19 mouse cellular contexts compared by ENCODE assay signal in the genomic region with DNA sequence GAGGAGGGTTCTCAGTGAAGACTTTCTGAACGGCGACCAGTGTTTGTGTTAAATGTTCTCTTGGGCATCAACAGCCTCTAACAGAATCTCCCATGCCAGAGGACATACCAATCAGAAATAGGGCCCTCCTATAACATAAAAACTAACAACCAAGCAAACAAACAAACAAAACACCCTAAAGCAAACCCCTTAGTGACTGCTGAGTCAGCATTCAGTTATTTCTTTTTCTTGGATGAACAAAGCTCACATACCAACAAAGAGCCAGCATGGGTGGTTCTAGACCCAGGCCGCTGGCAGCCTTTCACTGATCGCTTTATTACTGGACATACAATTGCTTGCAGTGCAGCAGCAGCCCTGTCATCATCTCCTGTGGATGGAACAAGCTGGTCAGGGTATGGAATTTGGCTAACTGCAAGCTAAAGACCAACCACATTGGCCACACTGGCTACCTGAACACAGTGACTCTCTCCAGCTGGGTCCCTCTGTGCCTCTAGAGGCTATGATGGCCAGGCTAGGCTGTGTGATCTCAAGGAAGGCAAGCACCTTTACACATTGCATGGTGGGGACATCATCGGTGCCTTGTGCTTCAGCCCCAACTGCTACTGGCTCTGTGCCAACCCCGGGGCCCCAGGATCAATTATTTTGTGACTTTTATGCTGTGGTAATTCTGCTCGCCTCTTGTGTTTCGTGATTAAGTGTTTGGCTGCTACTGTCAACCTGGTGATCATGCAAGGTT. TPM values are rescaled to one million over a fixed set of nuclear protein-coding genes. Genes with fewer than 3 reads are reported as not detected.
DNase-seq lines count a peak whose midpoint lies in the region; ATAC-seq lines count a peak whose summit lies in the region.
"Had no signal": no experiment of that assay in that cellular context is flagged by ENCODE, and none has a peak within 500 bp of the region (broad histone marks: within the 10 kb centered on the region; RNA-seq: fewer than 3 reads in every experiment).

No protein-coding gene starts in this region.

- 71% methylated on average over 8 of the region's 8 CpGs for WGBS in embryonic facial prominence, embryonic 13.5 days
- 61% methylated on average over 8 of the region's 8 CpGs for WGBS in hindbrain, embryonic 14.5 days

- peak overlapping the region; percentile 57; the same call in 1 of the 2 replicates for H3K27ac ChIP-seq in embryonic facial prominence, embryonic 13.5 days
- no peak overlapping the region for H3K27ac ChIP-seq in hindbrain, embryonic 14.5 days
- H3K27ac ChIP-seq: heart, embryonic 13.5 days; hindbrain, embryonic 15.5 days had no signal

- no peak for ATAC-seq in embryonic facial prominence, embryonic 13.5 days (ENCODE audit: insufficient number of reproducible peaks, insufficient read depth, low FRiP score, low TSS enrichment, low read depth)
- ATAC-seq in hindbrain, embryonic 14.5 days (ENCODE audit: low FRiP score): peak; percentile 64; the same call in 1 of the 2 replicates

- H3K36me3 ChIP-seq in embryonic facial prominence, embryonic 13.5 days: no peaks in the 10 kb centered on the region
- H3K36me3 ChIP-seq in hindbrain, embryonic 14.5 days (replicated peaks; ENCODE audit: control insufficient read depth, insufficient read depth): no peaks in the 10 kb centered on the region
- H3K36me3 ChIP-seq: G1E; heart, embryonic 13.5 days; hindbrain, embryonic 15.5 days had no signal

- H3K27me3 ChIP-seq in embryonic facial prominence, embryonic 13.5 days: no peaks in the 10 kb centered on the region
- no peaks in the 10 kb centered on the region for H3K27me3 ChIP-seq in hindbrain, embryonic 14.5 days (ENCODE audit: control insufficient read depth, insufficient read depth, low read length)
- H3K27me3 ChIP-seq: heart, embryonic 13.5 days; hindbrain, embryonic 15.5 days had no signal

- H3K4me3 ChIP-seq in embryonic facial prominence, embryonic 13.5 days: no peak overlapping the region
- no peak overlapping the region for H3K4me3 ChIP-seq in hindbrain, embryonic 14.5 days (replicated peaks; ENCODE audit: low read length)
- H3K4me3 ChIP-seq: heart, embryonic 13.5 days; hindbrain, embryonic 15.5 days had no signal

- peaks cover 30% of the 10 kb centered on the region for H3K4me1 ChIP-seq in embryonic facial prominence, embryonic 13.5 days
- H3K4me1 ChIP-seq in hindbrain, embryonic 14.5 days (replicated peaks; ENCODE audit: control insufficient read depth, insufficient read depth, low read length): no peaks in the 10 kb centered on the region
- H3K4me1 ChIP-seq: heart, embryonic 13.5 days had no signal

- H3K9me3 ChIP-seq in embryonic facial prominence, embryonic 13.5 days: no peaks in the 10 kb centered on the region
- no peaks in the 10 kb centered on the region for H3K9me3 ChIP-seq in hindbrain, embryonic 14.5 days (ENCODE audit: control insufficient read depth, low read length)
- H3K9me3 ChIP-seq: heart, embryonic 13.5 days; hindbrain, embryonic 15.5 days had no signal

- peak; percentile 52 for DNase-seq in heart, adult 11 months
- DNase-seq in heart, adult 8-10 months (ENCODE audit: low spot score): no peak
- peak; percentile 46 for DNase-seq in 3134 (ENCODE audit: extremely low read depth, insufficient read length, low spot score)
- no peak for DNase-seq in hindbrain, embryonic 14.5 days (ENCODE audit: low spot score)
- no peak for DNase-seq in cerebellum, adult 9-10 months
- DNase-seq in lung, postnatal 10 days: no peak
- DNase-seq in heart, postnatal 4 days: no peak
- DNase-seq: adrenal gland, adult 2 months; cerebellum, adult 8-10 months; kidney, adult 2 months; kidney, postnatal 36 days; liver; lung, adult 18-20 months; lung, postnatal 4 days; thymus, adult 18-20 months had no signal

- peak overlapping the region; percentile 26; the same call in 1 of the 2 replicates for H3K4me2 ChIP-seq in embryonic facial prominence, embryonic 13.5 days
- H3K4me2 ChIP-seq in hindbrain, embryonic 14.5 days (replicated peaks): no peak overlapping the region
- H3K4me2 ChIP-seq: heart, embryonic 13.5 days had no signal

- H3K9ac ChIP-seq in embryonic facial prominence, embryonic 13.5 days: no peak overlapping the region
- H3K9ac ChIP-seq in hindbrain, embryonic 14.5 days: no peak overlapping the region
- H3K9ac ChIP-seq: heart, embryonic 13.5 days had no signal

RNA-seq across cellular contexts. Expression of a gene that starts 27.1 kb away (rescaled TPM):
- total RNA-seq in heart, adult 8-10 months (2022): 100 to 1,000 TPM; 346 to 409 (median 368) TPM
- polyA plus RNA-seq in embryonic facial prominence, embryonic 13.5 days (2015; fragmentation: Nextera tagmentation; extraction: Ambion mirVana): 960 and 1,059 TPM in 2 replicates
- 544 and 662 TPM in 2 replicates for polyA plus RNA-seq in hindbrain, embryonic 14.5 days (2014; fragmentation: Nextera tagmentation; extraction: Ambion mirVana)
- 100 to 1,000 TPM; 578 to 602 TPM for total RNA-seq in heart, postnatal 4 days (2021)

RNA-seq across cellular contexts. Expression of a gene that starts 48.0 kb away (rescaled TPM):
- total RNA-seq in heart, adult 8-10 months (2022): 10 to 100 TPM; 42.7 to 52.9 (median 47.6) TPM
- 407 and 439 TPM in 2 replicates for polyA plus RNA-seq in embryonic facial prominence, embryonic 13.5 days (2015; fragmentation: Nextera tagmentation; extraction: Ambion mirVana)
- 221 and 231 TPM in 2 replicates for polyA plus RNA-seq in hindbrain, embryonic 14.5 days (2014; fragmentation: Nextera tagmentation; extraction: Ambion mirVana)
- 10 to 100 TPM; 83.3 to 95.7 TPM for total RNA-seq in heart, postnatal 4 days (2021)

Comparison
In these comparisons a context has a peak if more than half of its experiments do, and no peak if none do; other contexts are left out.
1. DNase-seq: peak in heart, adult 11 months (single experiment) and 3134 (single experiment); none in heart, adult 8-10 months (single experiment), hindbrain, embryonic 14.5 days (single experiment), cerebellum, adult 9-10 months (single experiment), lung, postnatal 10 days (single experiment) and heart, postnatal 4 days (single experiment).